Mouse (Mus musculus) B cell, adult (primary cell): ENCODE results near the gene Tdgf1. TPM values are rescaled to one million over a fixed set of nuclear protein-coding genes. Genes with fewer than 3 reads are reported as not detected.

ENCODE experiments used
- total RNA-seq: library from RNA; stranded (reverse); gene quantifications from 4 replicates; pipeline ENCODE4 v1.2.4, GENCODE M21; 2023; ENCODE audit not compliant: inconsistent age

The Tdgf1 gene
- total RNA-seq: not detected in 4 replicates

GRCm38 (mm10) chr9:110945926-110946325 lies at the start of gene Tdgf1:
TSS of gene Tdgf1 (minus strand) at chr9:110946158.

DNA sequence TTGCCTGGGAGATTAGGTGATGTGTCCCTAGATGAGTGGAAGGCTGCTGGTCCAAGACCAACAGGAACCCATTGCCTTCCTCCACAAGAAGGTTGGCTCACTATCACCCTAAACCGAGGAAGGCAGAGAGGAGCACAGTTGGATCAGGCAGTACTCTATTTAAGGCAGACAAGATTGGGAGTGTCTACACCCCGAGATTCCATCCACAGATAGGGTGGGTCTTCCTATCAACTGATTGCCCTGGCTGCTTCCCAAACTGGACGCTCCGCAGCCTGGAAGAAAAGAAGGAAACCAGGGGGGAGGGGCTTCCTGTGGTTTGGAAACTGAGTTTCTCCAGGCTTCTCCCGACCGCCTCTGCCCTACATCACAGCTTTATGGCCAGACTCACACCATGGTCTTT lies 44.2 kb upstream of the Tdgf1 start, which contains the start of gene Rtp3:
Rtp3 (minus strand) TSS at position 380 of the 400 bp plus-strand sequence.

DNA sequence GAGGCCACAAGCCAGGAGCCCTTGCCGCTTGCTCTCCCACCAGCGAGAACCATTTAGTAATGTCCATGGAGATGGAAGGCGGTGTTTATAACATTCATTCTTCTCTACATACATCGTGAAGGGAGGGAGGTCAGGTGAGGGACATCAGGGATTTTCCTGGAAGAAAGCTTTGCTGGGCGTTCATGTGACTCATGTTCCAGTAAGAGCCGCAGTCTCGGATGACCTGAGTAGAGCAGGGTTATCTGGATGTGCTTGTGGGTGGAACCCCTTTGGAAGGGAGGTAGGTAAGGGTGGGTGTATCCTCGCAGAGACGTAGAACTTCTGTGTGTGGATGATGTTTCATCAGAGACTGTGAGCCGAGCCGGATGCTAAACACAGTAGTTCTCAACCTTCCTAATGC lies 5.4 kb upstream of the Tdgf1 start, which contains the start of gene Lrrc2:
Lrrc2 (plus strand) TSS at position 149 of the 400 bp plus-strand sequence.

GRCm38 (mm10) chr9:110916786-110917185 lies 29.2 kb downstream of the Tdgf1 start, which contains the start of gene Fam240a:
TSS of gene Fam240a (minus strand) at chr9:110916861.

Other genes starting within 250 kb of the Tdgf1 start
- gene Myl3, start 204.3 kb downstream of the Tdgf1 start, total RNA-seq: not detected in 4 replicates
- gene Pth1r, start 199.0 kb downstream of the Tdgf1 start, total RNA-seq: not detected in 4 replicates
- not detected in 4 replicates for gene Prss42, start 148.0 kb downstream of the Tdgf1 start, total RNA-seq
- not detected in 4 replicates for gene Prss44, start 132.2 kb downstream of the Tdgf1 start, total RNA-seq
- gene Prss43, start 119.5 kb downstream of the Tdgf1 start, total RNA-seq: not detected in 4 replicates
- gene Prss45, start 111.6 kb downstream of the Tdgf1 start, total RNA-seq: not detected in 4 replicates
- not detected in 4 replicates for gene Prss46, start 101.7 kb downstream of the Tdgf1 start, total RNA-seq
- gene Prss50, start 88.2 kb downstream of the Tdgf1 start, total RNA-seq: not detected in 4 replicates
- gene Als2cl, start 66.3 kb downstream of the Tdgf1 start, total RNA-seq: 0.22 to 2.5 TPM in 2 of 4 replicates, not detected in the others
- gene Tmie, start 66.0 kb downstream of the Tdgf1 start, total RNA-seq: not detected in 4 replicates
- gene Fam240a, start 29.3 kb downstream of the Tdgf1 start, total RNA-seq: not detected in 4 replicates
- gene Lrrc2, start 5.4 kb upstream of the Tdgf1 start, total RNA-seq: not detected in 4 replicates
- not detected in 4 replicates for gene Rtp3, start 44.4 kb upstream of the Tdgf1 start, total RNA-seq
- gene Ltf, start 73.1 kb upstream of the Tdgf1 start, total RNA-seq: 2.0 to 3.6 TPM (median 2.6 TPM) in 4 replicates
- gene Ccrl2, start 111.4 kb upstream of the Tdgf1 start, total RNA-seq: 2.6 to 4.7 TPM (median 4.4 TPM) in 4 replicates
- gene Lrrfip2, start 171.4 kb upstream of the Tdgf1 start, total RNA-seq: 25.1 to 33.3 TPM (median 28.5 TPM) in 4 replicates